Mouse (Mus musculus) forebrain, embryonic 11.5 days (tissue): ENCODE measurements around the gene Cd47. TPM values are rescaled to one million over a fixed set of nuclear protein-coding genes. Genes with fewer than 3 reads are reported as not detected.
A peak's percentile ranks its signal among the peaks of the same experiment; 100 is the strongest.

ENCODE experiments used
- ATAC-seq: fragments of 200-750 bp; cut with Nextera tagmentation; replicated peaks from 2 replicates; pipeline ENCODE4 v1.8.0; 2017; ENCODE audit warnings: moderate TSS enrichment; ENCODE audit not compliant: low FRiP score
- DNase-seq: peaks from one replicate; pipeline ENCODE4 v3.0.0-alpha.2; 2017; ENCODE audit warnings: low spot score
- H3K27ac ChIP-seq: fragments of 300-500 bp; sonication (generic); 2 replicates; pipeline ENCODE4 v1.5.1; 2014; ENCODE audit warnings: low read depth, low read length
- H3K27me3 ChIP-seq: fragments of 300-500 bp; sonication (generic); 2 replicates; pipeline ENCODE4 v1.6.1; 2014; ENCODE audit warnings: mild to moderate bottlenecking, low read length, mixed read lengths; ENCODE audit not compliant: control insufficient read depth, insufficient read depth
- H3K36me3 ChIP-seq: fragments of 300-500 bp; sonication (generic); 2 replicates; pipeline ENCODE4 v1.6.1; 2014; ENCODE audit warnings: mild to moderate bottlenecking, low read length, moderate library complexity, mixed read lengths; ENCODE audit not compliant: control insufficient read depth, insufficient read depth
- H3K4me1 ChIP-seq: fragments of 300-500 bp; sonication (generic); replicated peaks from 2 replicates; pipeline ENCODE4 v1.6.1; 2014; ENCODE audit warnings: low read length, mixed read lengths; ENCODE audit not compliant: control insufficient read depth, insufficient read depth
- H3K4me2 ChIP-seq: fragments of 300-500 bp; sonication (generic); 2 replicates; pipeline ENCODE4 v1.6.1; 2014; ENCODE audit warnings: low read depth, mild to moderate bottlenecking, low read length, moderate library complexity, mixed read lengths; ENCODE audit not compliant: severe bottlenecking
- H3K4me3 ChIP-seq: fragments of 300-500 bp; sonication (generic); 2 replicates; pipeline ENCODE4 v1.5.1; 2014; ENCODE audit warnings: low read depth, low read length
- H3K9ac ChIP-seq: fragments of 300-500 bp; sonication (generic); 2 replicates; pipeline ENCODE4 v1.6.1; 2014; ENCODE audit warnings: low read length
- H3K9me3 ChIP-seq: fragments of 300-500 bp; sonication (generic); 2 replicates; pipeline ENCODE4 v1.6.1; 2016; ENCODE audit warnings: low read length, mixed read lengths; ENCODE audit not compliant: control insufficient read depth
- WGBS: fragments of 180-500 bp; shearing (Covaris S2); extraction: QIAGEN DNeasy Blood & Tissue Kit; methylation state at CpG from one replicate; pipeline ENCODE4 v1.1.7; 2014; 5-methylcytosine and 5-hydroxymethylcytosine counted together
- polyA plus RNA-seq: library from polyadenylated mRNA; unstranded; fragments of >200 nt; fragmentation: Nextera tagmentation; extraction: Ambion mirVana; gene quantifications from 2 replicates; pipeline ENCODE4 v1.2.1, GENCODE M21; 2014

Gene Cd47
- polyA plus RNA-seq: 45.4 and 47.6 TPM in 2 replicates

DNA sequence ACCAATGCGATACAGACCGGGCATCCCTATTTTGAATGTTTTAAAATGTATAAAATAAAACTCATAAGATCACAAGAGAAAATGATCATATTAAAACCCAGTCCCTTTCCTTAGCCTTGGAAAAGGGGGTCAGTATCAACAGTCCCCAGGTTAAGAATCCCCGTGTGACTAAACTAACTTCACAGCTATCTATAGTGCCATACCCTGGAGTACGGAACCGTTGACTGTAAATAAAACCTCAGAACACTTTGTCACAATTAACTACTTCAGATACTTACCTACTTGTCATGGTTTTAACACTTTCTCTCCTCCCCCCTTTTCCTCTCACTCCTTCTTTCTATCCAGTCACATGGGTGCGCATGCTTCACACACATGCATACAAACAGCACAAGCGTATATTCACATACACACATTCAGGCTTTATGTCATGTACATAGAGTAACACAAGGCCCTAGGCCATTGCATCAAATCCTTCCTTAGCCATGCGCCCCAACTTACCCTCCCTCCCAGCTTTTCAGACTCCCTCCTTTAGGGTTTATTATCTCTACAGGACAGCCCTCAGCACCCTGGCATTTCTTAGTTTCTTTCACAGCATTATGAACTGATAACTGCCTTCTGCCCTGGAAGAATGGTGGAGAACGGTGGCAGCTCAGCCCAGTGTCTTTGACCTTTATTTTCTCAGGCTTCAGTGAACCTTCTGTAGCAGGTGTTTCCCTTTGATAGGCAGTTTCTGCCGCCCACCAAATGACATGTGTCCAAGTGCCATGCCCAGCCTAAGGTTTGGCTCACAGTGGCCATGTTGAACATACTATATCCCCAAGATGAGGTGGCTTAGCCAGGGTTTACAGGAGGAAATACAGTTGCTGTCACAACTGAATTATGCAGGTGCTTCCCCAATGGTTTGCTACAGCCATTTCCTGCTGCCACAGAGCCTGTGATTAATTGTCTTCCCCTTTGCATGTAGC is at the start of gene Cd47:
Gene Cd47, plus strand, starts transcription at position 937 of the 965 bp plus-strand sequence.
- Histone ChIP-seq H3K27ac (no peak within 1 kb of the TSS), H3K4me2 (no peak within 1 kb of the TSS), H3K4me1 (peaks cover 5% of the 10 kb centered on the region; the same call in 1 of the 2 replicates), H3K27me3 (no peaks in the 10 kb centered on the region), H3K4me3 (no peak within 1 kb of the TSS), H3K36me3 (no peaks in the 10 kb centered on the region), H3K9ac (no peak within 1 kb of the TSS), H3K9me3 (no peaks in the 10 kb centered on the region)
- ATAC-seq: no peak
- WGBS: 85% methylated on average over 10 of the region's 10 CpGs
- no peak for DNase-seq

DNA sequence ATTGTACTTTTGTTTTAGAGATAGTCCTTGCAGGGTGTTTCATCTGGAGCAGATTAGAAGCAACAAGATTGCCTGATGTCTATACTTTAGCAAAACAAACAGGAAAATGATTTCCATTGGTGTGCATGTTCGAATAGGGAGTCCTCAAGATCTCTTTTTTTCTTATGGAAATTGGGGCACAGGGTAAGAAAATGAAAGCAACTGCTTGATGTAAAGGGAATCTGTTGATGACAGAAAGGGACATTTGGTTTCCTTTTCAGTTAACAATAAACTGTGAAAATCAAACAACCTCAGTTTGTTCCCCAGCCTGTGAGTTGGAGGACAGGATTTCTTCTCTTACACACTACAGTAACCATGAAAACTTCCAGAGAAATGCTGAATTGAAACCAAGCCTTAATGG is 47.4 kb upstream of the Cd47 start:
- no peaks in the 10 kb centered on the region for H3K9me3 ChIP-seq
- H3K27me3 ChIP-seq: no peaks in the 10 kb centered on the region
- H3K4me3 ChIP-seq: no peak overlapping the region
- WGBS: 54% methylated on average over 1 of the region's 1 CpGs
- no peaks in the 10 kb centered on the region for H3K4me1 ChIP-seq
- no peak overlapping the region for H3K4me2 ChIP-seq
- DNase-seq (no peak), ATAC-seq (no peak)
- peak overlapping the region; percentile 63; the same call in 1 of the 2 replicates for H3K27ac ChIP-seq
- H3K9ac ChIP-seq: no peak overlapping the region
- no peaks in the 10 kb centered on the region for H3K36me3 ChIP-seq

DNA sequence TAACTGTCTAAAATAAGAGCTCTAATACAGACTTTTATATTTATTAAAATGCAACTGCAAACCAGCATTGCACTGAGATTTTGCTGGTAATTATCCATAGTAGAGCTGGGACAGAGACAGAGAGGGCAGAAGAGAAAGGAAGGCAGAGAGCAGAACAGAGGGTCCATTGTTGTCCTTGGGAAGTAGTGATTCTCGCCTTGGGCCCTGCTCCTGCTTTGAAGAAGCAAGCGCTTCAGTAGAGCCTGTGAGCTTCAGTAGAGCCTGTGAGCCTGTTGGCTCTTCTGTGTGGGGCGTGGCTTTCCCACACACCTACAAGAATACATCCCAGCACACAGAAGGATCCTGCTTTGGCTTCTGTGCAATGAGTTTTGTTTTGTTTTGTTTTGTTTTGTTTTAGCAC is 47.0 kb upstream of the Cd47 start:
- DNase-seq (peak; percentile 58), ATAC-seq (peak; percentile 84)
- WGBS: 35% methylated on average over 3 of the region's 3 CpGs

DNA sequence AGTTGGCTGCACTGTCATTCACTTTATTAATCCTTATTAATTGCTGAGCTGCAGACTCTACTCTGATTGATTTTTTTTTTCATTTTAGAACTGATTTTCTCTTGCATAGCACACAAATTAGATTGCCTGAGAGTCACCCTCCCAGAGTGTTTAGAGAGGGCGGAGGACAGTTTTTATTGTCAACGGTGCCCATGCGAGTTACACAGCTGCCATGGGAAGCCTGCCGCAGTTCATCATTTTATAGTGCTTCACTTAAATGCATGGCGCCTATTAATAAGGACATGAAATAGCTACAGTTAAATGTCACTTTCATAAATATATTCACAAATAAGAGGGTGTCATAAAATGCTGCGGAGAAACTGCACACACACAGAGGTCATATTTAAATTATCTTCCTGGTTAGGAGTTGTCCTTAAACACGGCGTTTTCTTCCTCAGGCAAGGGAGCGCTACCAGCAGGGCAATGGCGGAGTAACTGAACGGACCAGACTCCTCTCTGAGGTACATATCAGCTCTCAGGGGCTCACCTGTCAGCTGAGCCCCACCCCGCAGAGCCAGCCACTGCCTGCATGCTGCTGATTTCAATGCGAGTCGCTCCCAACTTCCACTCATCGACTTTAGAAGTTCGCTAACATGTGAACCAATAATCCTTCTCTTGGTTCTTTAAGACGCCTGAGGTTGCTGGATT is 39.7 kb upstream of the Cd47 start:
- ATAC-seq: no peak
- Histone ChIP-seq H3K9ac (no peak overlapping the region), H3K4me1 (no peaks in the 10 kb centered on the region), H3K36me3 (no peaks in the 10 kb centered on the region; the same call in 1 of the 2 replicates), H3K4me2 (no peak overlapping the region), H3K4me3 (no peak overlapping the region), H3K27ac (no peak overlapping the region), H3K27me3 (no peaks in the 10 kb centered on the region), H3K9me3 (no peaks in the 10 kb centered on the region)
- no peak for DNase-seq
- whole genome bisulfite sequencing: 87% methylated on average over 17 of the region's 17 CpGs

More for the DNA sequence above, 47.0 kb upstream of the Cd47 start:
- Histone ChIP-seq H3K9me3 (no peaks in the 10 kb centered on the region), H3K27me3 (no peaks in the 10 kb centered on the region), H3K4me3 (no peak overlapping the region), H3K36me3 (no peaks in the 10 kb centered on the region), H3K4me1 (no peaks in the 10 kb centered on the region), H3K9ac (no peak overlapping the region), H3K27ac (peak overlapping the region; percentile 63; the same call in 1 of the 2 replicates), H3K4me2 (no peak overlapping the region)

DNA sequence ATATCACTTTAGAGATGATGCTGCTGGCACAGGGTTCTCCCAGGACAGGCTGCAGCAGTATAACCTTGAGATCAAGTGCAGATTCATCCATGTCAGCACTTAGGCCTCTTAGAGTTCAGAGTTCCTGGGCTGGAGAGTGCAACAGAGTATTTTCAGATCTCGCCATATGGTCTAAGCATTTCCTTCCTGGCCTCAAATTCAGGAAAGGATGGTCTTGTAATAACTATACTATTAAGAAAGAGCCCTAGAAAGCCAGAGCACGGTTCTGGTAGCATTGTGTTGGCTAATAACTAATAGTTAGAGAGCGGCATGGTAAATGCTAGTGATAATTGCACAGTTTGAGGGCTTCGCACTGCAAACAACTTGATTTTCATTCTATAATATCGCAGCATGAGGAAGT is 38.4 kb upstream of the Cd47 start:
- no peak for ATAC-seq

DNA sequence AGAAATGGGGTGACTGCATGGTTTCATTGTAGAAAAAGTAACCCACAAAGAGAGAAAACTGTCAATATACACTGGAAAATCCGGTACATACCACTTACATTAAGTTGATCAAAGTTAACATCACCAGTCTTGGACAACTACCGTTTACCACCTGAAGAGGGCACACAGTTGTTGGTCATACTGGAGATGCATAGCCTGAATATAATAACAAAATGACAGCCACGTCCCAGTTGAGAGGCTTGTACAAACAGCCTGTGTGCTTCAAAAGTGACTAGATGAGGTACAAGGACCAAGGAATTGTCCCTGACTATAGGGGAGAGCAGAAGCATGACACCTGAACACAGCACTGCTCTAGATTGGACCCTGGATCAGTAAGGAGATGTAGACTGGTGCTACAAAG is 34.0 kb upstream of the Cd47 start:
- Histone ChIP-seq H3K4me1 (no peaks in the 10 kb centered on the region), H3K4me2 (no peak overlapping the region), H3K9me3 (no peaks in the 10 kb centered on the region), H3K4me3 (no peak overlapping the region), H3K36me3 (no peaks in the 10 kb centered on the region), H3K27me3 (no peaks in the 10 kb centered on the region), H3K9ac (no peak overlapping the region), H3K27ac (no peak overlapping the region)
- DNase-seq (no peak), ATAC-seq (no peak)
- 74% methylated on average over 3 of the region's 3 CpGs for WGBS

More for the DNA sequence above, 38.4 kb upstream of the Cd47 start:
- no peak overlapping the region for H3K4me3 ChIP-seq
- H3K4me1 ChIP-seq: no peaks in the 10 kb centered on the region
- H3K27me3 ChIP-seq: no peaks in the 10 kb centered on the region
- no peak overlapping the region for H3K4me2 ChIP-seq
- H3K36me3 ChIP-seq: no peaks in the 10 kb centered on the region; the same call in 1 of the 2 replicates
- no peak overlapping the region for H3K27ac ChIP-seq
- H3K9ac ChIP-seq: no peak overlapping the region
- 88% methylated on average over 5 of the region's 5 CpGs for WGBS
- H3K9me3 ChIP-seq: no peaks in the 10 kb centered on the region
- DNase-seq: no peak

DNA sequence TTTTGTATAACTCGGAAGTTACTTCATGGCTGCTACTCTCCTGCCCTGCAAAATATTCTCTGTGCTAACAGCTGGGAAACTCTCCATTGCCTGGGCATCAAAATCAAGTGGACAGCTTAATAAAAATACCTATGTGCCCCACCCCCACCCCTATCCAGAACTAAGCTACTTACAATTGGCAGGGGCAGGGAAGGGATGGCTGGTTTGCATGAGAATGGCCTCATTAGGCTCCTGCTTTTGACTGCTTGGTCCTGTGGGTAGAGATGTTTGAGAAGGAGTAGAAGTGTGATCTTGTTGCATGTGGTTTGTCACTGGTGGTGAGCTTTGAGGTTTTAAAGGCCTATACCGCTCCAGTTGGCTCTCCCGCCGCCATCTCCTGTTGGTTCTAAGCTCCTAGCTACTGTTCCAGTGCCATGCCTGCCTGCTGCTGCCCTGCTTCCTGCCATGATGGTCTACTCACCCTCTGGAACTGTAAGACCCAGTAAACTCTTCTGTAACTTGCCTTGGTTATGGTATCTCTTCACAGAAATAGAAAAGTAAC is 31.8 kb upstream of the Cd47 start:
- H3K4me2 ChIP-seq: no peak overlapping the region
- 86% methylated on average over 4 of the region's 4 CpGs for WGBS
- no peak for ATAC-seq
- H3K36me3 ChIP-seq: no peaks in the 10 kb centered on the region
- no peak overlapping the region for H3K9ac ChIP-seq
- no peaks in the 10 kb centered on the region for H3K4me1 ChIP-seq
- no peaks in the 10 kb centered on the region for H3K9me3 ChIP-seq
- H3K4me3 ChIP-seq: no peak overlapping the region
- H3K27ac ChIP-seq: no peak overlapping the region
- H3K27me3 ChIP-seq: no peaks in the 10 kb centered on the region
- DNase-seq: no peak

DNA sequence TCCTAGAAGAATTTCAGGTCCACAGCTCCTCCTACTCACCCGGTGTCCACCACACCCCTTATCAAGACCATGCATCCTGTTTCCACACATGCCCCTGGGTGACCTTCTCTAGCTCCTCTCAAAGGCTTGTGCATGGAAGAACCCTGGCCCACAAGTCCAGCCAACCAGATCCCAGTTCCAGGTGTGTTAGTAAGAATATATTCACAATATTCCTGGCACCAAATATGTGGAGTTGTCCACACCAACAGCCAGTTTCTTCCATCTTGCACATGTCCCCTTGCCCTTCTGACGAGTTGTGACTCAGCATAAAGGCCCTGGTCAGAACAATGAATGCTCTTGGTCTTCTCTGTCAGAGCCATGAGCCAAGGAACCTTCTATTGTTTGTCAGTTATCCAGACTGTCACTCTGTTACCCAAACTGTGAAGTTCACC is 30.5 kb upstream of the Cd47 start:
- Histone ChIP-seq H3K36me3 (no peaks in the 10 kb centered on the region), H3K27me3 (no peaks in the 10 kb centered on the region), H3K27ac (no peak overlapping the region), H3K4me1 (no peaks in the 10 kb centered on the region), H3K9me3 (no peaks in the 10 kb centered on the region), H3K4me3 (no peak overlapping the region), H3K4me2 (no peak overlapping the region), H3K9ac (no peak overlapping the region)
- 78% methylated on average over 2 of the region's 2 CpGs for WGBS
- DNase-seq: no peak
- no peak for ATAC-seq
